Mouse (Mus musculus): ENCODE results near the gene Ptbp1. TPM values are rescaled to one million over a fixed set of nuclear protein-coding genes. Genes with fewer than 3 reads are reported as not detected.

Ptbp1 gene
- polyA plus RNA-seq, 1 experiment from 2014 or later, result 237 TPM

- H3K4me1 ChIP-seq (ENCODE audit: control insufficient read depth, insufficient read depth, low read length), result peaks cover 6% of the 10 kb centered on the region
- WGBS, result 2% methylated on average over 26 of the region's 26 CpGs
- H3K27ac ChIP-seq (replicated peaks; ENCODE audit: low read depth, low read length), result peak overlapping the region; percentile 37
- peak overlapping the region; percentile 81 for H3K9ac ChIP-seq (replicated peaks; ENCODE audit: low read length)
- DNase-seq (ENCODE audit: low spot score) (peak; percentile 59), ATAC-seq (replicated peaks; ENCODE audit: insufficient number of reproducible peaks, low FRiP score, low TSS enrichment, low read depth) (peak; percentile 35; the same call in 1 of the 2 replicates)
- no peaks in the 10 kb centered on the region for H3K9me3 ChIP-seq (replicated peaks; ENCODE audit: control insufficient read depth, low read length)
- peak overlapping the region; percentile 51 for H3K4me3 ChIP-seq (ENCODE audit: low read depth, low read length)
- H3K4me2 ChIP-seq (ENCODE audit: low read depth, low read length), result peak overlapping the region; percentile 41
- no peaks in the 10 kb centered on the region for H3K27me3 ChIP-seq (ENCODE audit: control insufficient read depth, insufficient read depth, low read length)
- no peaks in the 10 kb centered on the region; the same call in 1 of the 2 replicates for H3K36me3 ChIP-seq (replicated peaks; ENCODE audit: control insufficient read depth, insufficient read depth, low read depth, low read length)
These were observed 19.6 kb downstream of the Ptbp1 start for GRCm38 (mm10) chr10:79873715-79874289.

- Histone ChIP-seq H3K4me2 (ENCODE audit: low read depth, low read length) (peak within 1 kb of the TSS; percentile 41), H3K27me3 (ENCODE audit: control insufficient read depth, insufficient read depth, low read length) (no peaks in the 10 kb centered on the region), H3K4me1 (ENCODE audit: control insufficient read depth, insufficient read depth, low read length) (peaks cover 6% of the 10 kb centered on the region), H3K27ac (replicated peaks; ENCODE audit: low read depth, low read length) (peak within 1 kb of the TSS; percentile 37), H3K36me3 (replicated peaks; ENCODE audit: control insufficient read depth, insufficient read depth, low read depth, low read length) (no peaks in the 10 kb centered on the region; the same call in 1 of the 2 replicates), H3K4me3 (ENCODE audit: low read depth, low read length) (peak within 1 kb of the TSS; percentile 51), H3K9me3 (replicated peaks; ENCODE audit: control insufficient read depth, low read length) (no peaks in the 10 kb centered on the region), H3K9ac (replicated peaks; ENCODE audit: low read length) (peak within 1 kb of the TSS; percentile 81)
- ATAC-seq (replicated peaks; ENCODE audit: insufficient number of reproducible peaks, low FRiP score, low TSS enrichment, low read depth), result peak; percentile 86
- 0% methylated on average over 56 of the region's 57 CpGs for WGBS
- peak; percentile 84 for DNase-seq (ENCODE audit: low spot score)
These were observed 20.1 kb downstream of the Ptbp1 start, which contains the start of the genes Prtn3 and Plppr3 for GRCm38 (mm10) chr10:79874290-79874862. Gene Prtn3, plus strand, starts transcription at chr10:79874476. Gene Plppr3, minus strand, starts transcription at chr10:79874634.

- Histone ChIP-seq H3K36me3 (replicated peaks; ENCODE audit: control insufficient read depth, insufficient read depth, low read depth, low read length) (no peaks in the 10 kb centered on the region), H3K9me3 (replicated peaks; ENCODE audit: control insufficient read depth, low read length) (no peaks in the 10 kb centered on the region), H3K27ac (replicated peaks; ENCODE audit: low read depth, low read length) (no peak overlapping the region), H3K4me1 (ENCODE audit: control insufficient read depth, insufficient read depth, low read length) (peaks cover 6% of the 10 kb centered on the region), H3K27me3 (ENCODE audit: control insufficient read depth, insufficient read depth, low read length) (no peaks in the 10 kb centered on the region), H3K4me3 (ENCODE audit: low read depth, low read length) (no peak overlapping the region), H3K9ac (replicated peaks; ENCODE audit: low read length) (no peak overlapping the region), H3K4me2 (ENCODE audit: low read depth, low read length) (no peak overlapping the region)
- DNase-seq (ENCODE audit: low spot score) (no peak), ATAC-seq (replicated peaks; ENCODE audit: insufficient number of reproducible peaks, low FRiP score, low TSS enrichment, low read depth) (no peak)
- 27% methylated on average over 1 of the region's 1 CpGs for WGBS
These were observed 22.9 kb downstream of the Ptbp1 start for GRCm38 (mm10) chr10:79877174-79877573.

- DNase-seq (ENCODE audit: low spot score) (no peak), ATAC-seq (replicated peaks; ENCODE audit: insufficient number of reproducible peaks, low FRiP score, low TSS enrichment, low read depth) (no peak)
- Histone ChIP-seq H3K4me2 (ENCODE audit: low read depth, low read length) (no peak overlapping the region), H3K9ac (replicated peaks; ENCODE audit: low read length) (no peak overlapping the region), H3K4me3 (ENCODE audit: low read depth, low read length) (no peak overlapping the region), H3K27me3 (ENCODE audit: control insufficient read depth, insufficient read depth, low read length) (peaks cover 4% of the 10 kb centered on the region; the same call in 1 of the 2 replicates), H3K36me3 (replicated peaks; ENCODE audit: control insufficient read depth, insufficient read depth, low read depth, low read length) (no peaks in the 10 kb centered on the region), H3K4me1 (ENCODE audit: control insufficient read depth, insufficient read depth, low read length) (peaks cover 5% of the 10 kb centered on the region), H3K9me3 (replicated peaks; ENCODE audit: control insufficient read depth, low read length) (no peaks in the 10 kb centered on the region), H3K27ac (replicated peaks; ENCODE audit: low read depth, low read length) (no peak overlapping the region)
- 53% methylated on average over 12 of the region's 12 CpGs for WGBS
These were observed 23.5 kb downstream of the Ptbp1 start for GRCm38 (mm10) chr10:79877757-79878156.

- Histone ChIP-seq H3K27me3 (ENCODE audit: control insufficient read depth, insufficient read depth, low read length) (peaks cover 6% of the 10 kb centered on the region; the same call in 1 of the 2 replicates), H3K4me3 (ENCODE audit: low read depth, low read length) (no peak overlapping the region), H3K9me3 (replicated peaks; ENCODE audit: control insufficient read depth, low read length) (no peaks in the 10 kb centered on the region), H3K9ac (replicated peaks; ENCODE audit: low read length) (no peak overlapping the region), H3K36me3 (replicated peaks; ENCODE audit: control insufficient read depth, insufficient read depth, low read depth, low read length) (no peaks in the 10 kb centered on the region), H3K27ac (replicated peaks; ENCODE audit: low read depth, low read length) (no peak overlapping the region), H3K4me2 (ENCODE audit: low read depth, low read length) (no peak overlapping the region), H3K4me1 (ENCODE audit: control insufficient read depth, insufficient read depth, low read length) (no peaks in the 10 kb centered on the region)
- DNase-seq (ENCODE audit: low spot score) (no peak), ATAC-seq (replicated peaks; ENCODE audit: insufficient number of reproducible peaks, low FRiP score, low TSS enrichment, low read depth) (no peak)
- WGBS, result 42% methylated on average over 3 of the region's 3 CpGs
These were observed 25.3 kb downstream of the Ptbp1 start for GRCm38 (mm10) chr10:79879527-79879926.

GRCm38 (mm10) chr10:79880721-79881120 lies 26.5 kb downstream of the Ptbp1 start:
- no peak overlapping the region for H3K4me2 ChIP-seq (ENCODE audit: low read depth, low read length)
- ATAC-seq (replicated peaks; ENCODE audit: insufficient number of reproducible peaks, low FRiP score, low TSS enrichment, low read depth) (no peak), DNase-seq (ENCODE audit: low spot score) (peak; percentile 35)
- H3K4me1 ChIP-seq (ENCODE audit: control insufficient read depth, insufficient read depth, low read length), result no peaks in the 10 kb centered on the region
- no peak overlapping the region for H3K4me3 ChIP-seq (ENCODE audit: low read depth, low read length)
- H3K36me3 ChIP-seq (replicated peaks; ENCODE audit: control insufficient read depth, insufficient read depth, low read depth, low read length), result no peaks in the 10 kb centered on the region
- no peak overlapping the region for H3K27ac ChIP-seq (replicated peaks; ENCODE audit: low read depth, low read length)
- 20% methylated on average over 9 of the region's 9 CpGs for WGBS
- no peak overlapping the region for H3K9ac ChIP-seq (replicated peaks; ENCODE audit: low read length)
- no peaks in the 10 kb centered on the region for H3K9me3 ChIP-seq (replicated peaks; ENCODE audit: control insufficient read depth, low read length)
- H3K27me3 ChIP-seq (ENCODE audit: control insufficient read depth, insufficient read depth, low read length), result peaks cover 6% of the 10 kb centered on the region; the same call in 1 of the 2 replicates

GRCm38 (mm10) chr10:79881981-79882380 lies 27.8 kb downstream of the Ptbp1 start:
- H3K4me3 ChIP-seq (ENCODE audit: low read depth, low read length), result no peak overlapping the region
- peaks cover 6% of the 10 kb centered on the region; the same call in 1 of the 2 replicates for H3K27me3 ChIP-seq (ENCODE audit: control insufficient read depth, insufficient read depth, low read length)
- 6% methylated on average over 22 of the region's 22 CpGs for WGBS
- peak overlapping the region; percentile 39 for H3K4me2 ChIP-seq (ENCODE audit: low read depth, low read length)
- H3K9me3 ChIP-seq (replicated peaks; ENCODE audit: control insufficient read depth, low read length), result no peaks in the 10 kb centered on the region
- no peaks in the 10 kb centered on the region for H3K4me1 ChIP-seq (ENCODE audit: control insufficient read depth, insufficient read depth, low read length)
- ATAC-seq (replicated peaks; ENCODE audit: insufficient number of reproducible peaks, low FRiP score, low TSS enrichment, low read depth), result peak; percentile 58
- H3K27ac ChIP-seq (replicated peaks; ENCODE audit: low read depth, low read length), result no peak overlapping the region
- H3K9ac ChIP-seq (replicated peaks; ENCODE audit: low read length), result 0 out of 2 replicates have a peak overlapping the region, but pooled peaks have one; percentile 13
- DNase-seq (ENCODE audit: low spot score), result peak; percentile 49
- no peaks in the 10 kb centered on the region for H3K36me3 ChIP-seq (replicated peaks; ENCODE audit: control insufficient read depth, insufficient read depth, low read depth, low read length)

Data from embryonic facial prominence, embryonic 11.5 days (tissue).